Mouse (Mus musculus): ENCODE measurements at regions not wholly inside any gene's neighbourhood (a gene's known extent, or its start where the extent isn't known, plus 50 kb on each side); places are given as distances from the start of the nearest gene placed in this dataset.

GRCm38 (mm10) chr8:8774496-8775015 lies 84.2 kb upstream of the Arglu1 start:
- no peak for DNase-seq (ENCODE audit: low read depth, low spot score)

- DNase-seq (ENCODE audit: low read depth, low spot score) = no peak
These were observed 82.1 kb upstream of the Arglu1 start for GRCm38 (mm10) chr8:8772424-8772823.

GRCm38 (mm10) chr8:8770397-8770796 lies 80.1 kb upstream of the Arglu1 start:
- no peak for DNase-seq (ENCODE audit: low read depth, low spot score)

DNA sequence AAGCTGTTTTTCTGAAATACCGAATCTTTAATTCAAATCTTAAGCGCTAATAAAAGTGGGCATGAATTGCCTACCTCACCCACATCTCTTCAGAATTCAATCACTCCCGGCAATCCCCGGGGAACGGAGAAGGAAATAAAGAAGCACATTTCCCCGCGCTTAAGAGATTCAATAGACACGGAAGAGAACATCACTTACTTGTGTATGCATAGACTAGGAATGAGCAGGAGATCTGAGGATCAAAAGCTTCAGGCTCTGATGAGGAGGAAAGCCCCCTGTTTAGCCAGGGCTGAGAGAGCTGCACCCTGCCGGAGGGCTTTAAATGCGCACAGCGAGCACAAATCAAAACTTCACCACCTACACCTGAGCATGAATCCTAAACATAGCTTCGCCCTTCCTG lies 72.0 kb upstream of the Arglu1 start:
- no peak for DNase-seq (ENCODE audit: low read depth, low spot score)

- DNase-seq (ENCODE audit: low read depth, low spot score) = no peak
These were observed 68.0 kb upstream of the Arglu1 start for GRCm38 (mm10) chr8:8758283-8758682.

- DNase-seq (ENCODE audit: low read depth, low spot score) = no peak
These were observed 60.9 kb upstream of the Arglu1 start for GRCm38 (mm10) chr8:8751208-8751607.

DNA sequence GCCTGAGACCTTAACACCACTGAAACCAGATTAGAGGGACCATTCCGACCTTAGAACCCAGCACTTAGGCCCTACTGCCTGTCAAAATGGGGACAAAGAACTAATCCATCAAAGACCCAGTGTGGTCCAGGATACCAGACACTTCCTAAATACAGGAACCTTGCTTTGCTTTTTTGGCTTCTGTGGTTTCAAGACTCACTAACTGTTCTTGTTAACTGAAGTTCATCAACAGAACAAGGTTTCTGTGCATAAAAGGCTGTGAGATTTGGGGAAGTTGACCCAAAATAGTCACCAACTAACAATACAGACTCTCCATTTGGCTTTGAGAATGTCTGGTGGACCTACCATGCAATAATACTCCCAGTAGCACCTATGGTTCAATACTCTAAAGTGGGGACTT lies 56.4 kb upstream of the Arglu1 start:
- no peak for DNase-seq (ENCODE audit: low read depth, low spot score)

- DNase-seq (ENCODE audit: low read depth, low spot score) = no peak
These were observed 55.4 kb upstream of the Arglu1 start for GRCm38 (mm10) chr8:8745615-8746285.
